Mouse (Mus musculus): ENCODE data around the gene Ncor2.

DNA sequence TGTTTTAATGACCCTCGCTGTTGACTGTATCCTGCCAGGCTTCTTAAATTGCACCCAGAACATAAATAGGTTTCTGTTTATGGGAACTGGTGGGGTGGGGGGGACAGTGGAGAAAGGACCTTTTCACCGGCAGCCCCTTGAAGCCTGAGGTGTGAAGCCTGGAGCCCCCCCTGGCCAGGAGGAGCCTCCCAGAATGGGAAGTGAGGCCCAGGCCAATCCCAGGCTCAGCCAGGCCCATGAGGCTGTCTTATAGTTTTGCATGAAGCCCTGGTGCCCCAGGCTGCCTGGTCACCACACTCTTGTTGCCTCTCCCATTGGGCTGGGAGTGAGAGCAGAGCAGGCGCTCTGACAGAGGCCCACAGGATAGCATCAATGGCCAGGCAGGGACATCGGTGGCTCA, 181.1 kb downstream of the Ncor2 start:
- no peak for TF ChIP-seq CTCF (IDR thresholded peaks at IDR 0.05; ENCODE audit: control insufficient read depth, insufficient read depth, insufficient read length)
- TF ChIP-seq MYOD1 (IDR thresholded peaks at IDR 0.05; ENCODE audit: control insufficient read depth, insufficient read length, low read depth): no peak
- no peak for TF ChIP-seq CEBPB (IDR thresholded peaks at IDR 0.05; ENCODE audit: low read depth)
- no peak for TF ChIP-seq FOSL1 (IDR thresholded peaks at IDR 0.05; ENCODE audit: insufficient read depth, low read length, poor library complexity, severe bottlenecking)
- TF ChIP-seq MAX (IDR thresholded peaks at IDR 0.05): no peak
